Mouse (Mus musculus): ENCODE data around the gene Rps25. TPM values are rescaled to one million over a fixed set of nuclear protein-coding genes. Genes with fewer than 3 reads are reported as not detected.

The Rps25 gene
- polyA plus RNA-seq, 1 experiment, result 149 TPM

GRCm38 (mm10) chr9:44379054-44379834 lies 27.7 kb upstream of the Rps25 start, which contains the start of gene Hyou1:
Gene Hyou1, plus strand, starts transcription at chr9:44379490.
- Histone ChIP-seq H3K4me1 (peaks cover 43% of the 10 kb centered on the region), H3K9me3 (no peaks in the 10 kb centered on the region), H3K27me3 (replicated peaks) (no peaks in the 10 kb centered on the region), H3K36me3 (replicated peaks; ENCODE audit: low read length) (peaks cover 39% of the 10 kb centered on the region), H3K4me3 (replicated peaks) (peak within 1 kb of the TSS; percentile 100)
- TF ChIP-seq GATA1 (IDR thresholded peaks at IDR 0.05; ENCODE audit: borderline replicate concordance, low read length) (peak; percentile 53; the same call in 1 of the 3 replicates), FLI1 (IDR thresholded peaks at IDR 0.05; ENCODE audit: low read length) (peak; percentile 33; the same call in 1 of the 2 replicates)

GRCm38 (mm10) chr9:44379862-44380261 lies 27.1 kb upstream of the Rps25 start:
- H3K27me3 ChIP-seq (replicated peaks), result no peaks in the 10 kb centered on the region
- H3K36me3 ChIP-seq (replicated peaks; ENCODE audit: low read length), result peaks cover 45% of the 10 kb centered on the region
- peaks cover 47% of the 10 kb centered on the region for H3K4me1 ChIP-seq
- H3K4me3 ChIP-seq (replicated peaks), result peak overlapping the region; percentile 100
- H3K9me3 ChIP-seq, result no peaks in the 10 kb centered on the region
- TF ChIP-seq FLI1 (IDR thresholded peaks at IDR 0.05; ENCODE audit: low read length) (no peak), GATA1 (IDR thresholded peaks at IDR 0.05; ENCODE audit: borderline replicate concordance, low read length) (no peak)

- H3K27me3 ChIP-seq (replicated peaks), result no peaks in the 10 kb centered on the region
- H3K4me3 ChIP-seq (replicated peaks), result no peak overlapping the region
- H3K4me1 ChIP-seq, result peaks cover 45% of the 10 kb centered on the region
- peaks cover 93% of the 10 kb centered on the region for H3K36me3 ChIP-seq (replicated peaks; ENCODE audit: low read length)
- H3K9me3 ChIP-seq, result no peaks in the 10 kb centered on the region
- TF ChIP-seq FLI1 (IDR thresholded peaks at IDR 0.05; ENCODE audit: low read length) (no peak), GATA1 (IDR thresholded peaks at IDR 0.05; ENCODE audit: borderline replicate concordance, low read length) (no peak)
These were observed 22.3 kb upstream of the Rps25 start for GRCm38 (mm10) chr9:44384596-44384995.

GRCm38 (mm10) chr9:44387221-44387620 lies 19.7 kb upstream of the Rps25 start:
- H3K27me3 ChIP-seq (replicated peaks), result no peaks in the 10 kb centered on the region
- H3K4me1 ChIP-seq, result peaks cover 28% of the 10 kb centered on the region
- no peak overlapping the region for H3K4me3 ChIP-seq (replicated peaks)
- no peaks in the 10 kb centered on the region for H3K9me3 ChIP-seq
- TF ChIP-seq GATA1 (IDR thresholded peaks at IDR 0.05; ENCODE audit: borderline replicate concordance, low read length) (no peak), FLI1 (IDR thresholded peaks at IDR 0.05; ENCODE audit: low read length) (no peak)
- H3K36me3 ChIP-seq (replicated peaks; ENCODE audit: low read length), result peaks cover 98% of the 10 kb centered on the region

- TF ChIP-seq GATA1 (IDR thresholded peaks at IDR 0.05; ENCODE audit: borderline replicate concordance, low read length), result no peak
- no peak for TF ChIP-seq FLI1 (IDR thresholded peaks at IDR 0.05; ENCODE audit: low read length)
- no peak overlapping the region for H3K4me3 ChIP-seq (replicated peaks)
- peaks cover 87% of the 10 kb centered on the region for H3K36me3 ChIP-seq (replicated peaks; ENCODE audit: low read length)
- H3K9me3 ChIP-seq, result no peaks in the 10 kb centered on the region
- H3K27me3 ChIP-seq (replicated peaks), result no peaks in the 10 kb centered on the region
- H3K4me1 ChIP-seq, result peaks cover 24% of the 10 kb centered on the region
These were observed 17.7 kb upstream of the Rps25 start for GRCm38 (mm10) chr9:44389273-44389672.

GRCm38 (mm10) chr9:44391466-44391865 lies 15.5 kb upstream of the Rps25 start:
- peaks cover 65% of the 10 kb centered on the region for H3K36me3 ChIP-seq (replicated peaks; ENCODE audit: low read length)
- no peak overlapping the region for H3K4me3 ChIP-seq (replicated peaks)
- no peaks in the 10 kb centered on the region for H3K27me3 ChIP-seq (replicated peaks)
- H3K9me3 ChIP-seq, result no peaks in the 10 kb centered on the region
- H3K4me1 ChIP-seq, result peaks cover 30% of the 10 kb centered on the region
- TF ChIP-seq FLI1 (IDR thresholded peaks at IDR 0.05; ENCODE audit: low read length) (no peak), GATA1 (IDR thresholded peaks at IDR 0.05; ENCODE audit: borderline replicate concordance, low read length) (no peak)

- no peaks in the 10 kb centered on the region for H3K9me3 ChIP-seq
- TF ChIP-seq GATA1 (IDR thresholded peaks at IDR 0.05; ENCODE audit: borderline replicate concordance, low read length), result no peak
- TF ChIP-seq FLI1 (IDR thresholded peaks at IDR 0.05; ENCODE audit: low read length), result 0 out of 2 replicates have a peak, but pooled peaks have one; percentile 17
- H3K4me3 ChIP-seq (replicated peaks), result peak within 1 kb of the TSS; percentile 92
- no peaks in the 10 kb centered on the region for H3K27me3 ChIP-seq (replicated peaks)
- peaks cover 49% of the 10 kb centered on the region for H3K36me3 ChIP-seq (replicated peaks; ENCODE audit: low read length)
- peaks cover 58% of the 10 kb centered on the region for H3K4me1 ChIP-seq
These were observed 10.1 kb upstream of the Rps25 start, which contains the start of gene Slc37a4 for GRCm38 (mm10) chr9:44396684-44397411. Gene Slc37a4, plus strand, starts transcription at chr9:44396852.

- H3K4me1 ChIP-seq, result peaks cover 61% of the 10 kb centered on the region
- H3K4me3 ChIP-seq (replicated peaks), result peak overlapping the region; percentile 92
- no peaks in the 10 kb centered on the region for H3K27me3 ChIP-seq (replicated peaks)
- TF ChIP-seq FLI1 (IDR thresholded peaks at IDR 0.05; ENCODE audit: low read length) (no peak), GATA1 (IDR thresholded peaks at IDR 0.05; ENCODE audit: borderline replicate concordance, low read length) (no peak)
- H3K9me3 ChIP-seq, result no peaks in the 10 kb centered on the region
- H3K36me3 ChIP-seq (replicated peaks; ENCODE audit: low read length), result peaks cover 50% of the 10 kb centered on the region
These were observed 8.9 kb upstream of the Rps25 start for GRCm38 (mm10) chr9:44398087-44398486.

GRCm38 (mm10) chr9:44398551-44398950 lies 8.4 kb upstream of the Rps25 start:
- Histone ChIP-seq H3K27me3 (replicated peaks) (no peaks in the 10 kb centered on the region), H3K36me3 (replicated peaks; ENCODE audit: low read length) (peaks cover 54% of the 10 kb centered on the region), H3K9me3 (no peaks in the 10 kb centered on the region), H3K4me1 (peaks cover 61% of the 10 kb centered on the region), H3K4me3 (replicated peaks) (peak overlapping the region; percentile 92)
- TF ChIP-seq GATA1 (IDR thresholded peaks at IDR 0.05; ENCODE audit: borderline replicate concordance, low read length), result no peak
- TF ChIP-seq FLI1 (IDR thresholded peaks at IDR 0.05; ENCODE audit: low read length), result no peak

Data from megakaryocyte, embryonic 14.5 days (primary cell).